Mouse (Mus musculus): ENCODE results near the gene Filip1l. TPM values are rescaled to one million over a fixed set of nuclear protein-coding genes. Genes with fewer than 3 reads are reported as not detected.
A peak's percentile ranks its signal among the peaks of the same experiment; 100 is the strongest.

The Filip1l gene
- polyA plus RNA-seq, 1 experiment, result 138 TPM

DNA sequence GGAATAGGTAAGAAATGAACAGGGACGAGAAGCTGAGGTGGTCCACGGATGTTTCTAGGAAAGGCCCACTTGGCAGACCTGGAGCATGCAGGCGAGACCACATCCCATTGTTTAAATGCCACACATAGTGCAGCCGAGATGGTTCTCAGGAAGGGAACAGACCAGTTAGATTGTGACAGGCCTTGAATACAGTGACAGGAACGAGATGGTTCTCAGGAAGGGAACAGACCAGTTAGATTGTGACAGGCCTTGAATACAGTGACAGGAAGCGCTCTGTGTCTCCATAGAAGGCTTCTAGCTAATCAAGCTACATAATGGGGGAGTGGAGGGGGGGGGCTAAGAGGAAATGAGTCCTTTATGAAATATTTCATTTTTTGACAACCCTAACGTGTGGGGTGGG is 227.1 kb downstream of the Filip1l start:
- Histone ChIP-seq H3K4me3 (ENCODE audit: insufficient read depth, low read length) (no peak overlapping the region), H3K27ac (ENCODE audit: insufficient read depth, low read length) (no peak overlapping the region)

GRCm38 (mm10) chr16:57582008-57582407 is 229.1 kb downstream of the Filip1l start:
- H3K4me1 ChIP-seq (ENCODE audit: control insufficient read depth, insufficient read depth, low read length), result no peaks in the 10 kb centered on the region
- H3K4me3 ChIP-seq (ENCODE audit: insufficient read depth, low read length), result no peak overlapping the region
- H3K27ac ChIP-seq (ENCODE audit: insufficient read depth, low read length), result no peak overlapping the region

More for the DNA sequence above, 227.1 kb downstream of the Filip1l start:
- no peaks in the 10 kb centered on the region for H3K4me1 ChIP-seq (ENCODE audit: control insufficient read depth, insufficient read depth, low read length)
- TF ChIP-seq POLR2A (IDR thresholded peaks at IDR 0.05; ENCODE audit: low read depth, low read length), result no peak
- no peak for TF ChIP-seq CTCF (IDR thresholded peaks at IDR 0.05; ENCODE audit: borderline replicate concordance, insufficient read depth, low read length)

DNA sequence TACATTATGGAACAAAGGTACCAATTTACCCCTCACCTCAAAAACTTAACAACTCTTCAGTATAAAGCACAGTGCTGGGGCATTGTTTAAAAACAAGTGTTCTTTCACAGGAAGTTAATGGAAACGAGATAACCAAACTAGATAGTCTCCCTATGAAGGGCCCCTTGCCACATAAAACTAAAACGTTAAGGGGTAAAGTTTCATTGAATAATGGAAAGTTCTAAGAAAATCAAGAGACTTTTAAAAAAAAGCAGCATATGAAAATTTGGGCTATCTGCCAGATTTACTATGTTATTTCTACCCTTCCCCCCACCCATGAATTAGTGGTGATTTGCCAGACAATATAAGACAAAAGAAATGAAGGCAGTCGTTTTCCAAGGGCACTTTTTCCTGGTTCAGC is 232.3 kb downstream of the Filip1l start:
- no peak overlapping the region for H3K4me3 ChIP-seq (ENCODE audit: insufficient read depth, low read length)
- no peak for TF ChIP-seq CTCF (IDR thresholded peaks at IDR 0.05; ENCODE audit: borderline replicate concordance, insufficient read depth, low read length)
- no peak for TF ChIP-seq POLR2A (IDR thresholded peaks at IDR 0.05; ENCODE audit: low read depth, low read length)
- H3K27ac ChIP-seq (ENCODE audit: insufficient read depth, low read length), result no peak overlapping the region
- no peaks in the 10 kb centered on the region for H3K4me1 ChIP-seq (ENCODE audit: control insufficient read depth, insufficient read depth, low read length)

More at GRCm38 (mm10) chr16:57582008-57582407, 229.1 kb downstream of the Filip1l start:
- TF ChIP-seq CTCF (IDR thresholded peaks at IDR 0.05; ENCODE audit: borderline replicate concordance, insufficient read depth, low read length), result no peak
- TF ChIP-seq POLR2A (IDR thresholded peaks at IDR 0.05; ENCODE audit: low read depth, low read length), result no peak

GRCm38 (mm10) chr16:57593422-57594157 is 240.7 kb downstream of the Filip1l start:
- no peak for TF ChIP-seq CTCF (IDR thresholded peaks at IDR 0.05; ENCODE audit: borderline replicate concordance, insufficient read depth, low read length)
- no peak for TF ChIP-seq POLR2A (IDR thresholded peaks at IDR 0.05; ENCODE audit: low read depth, low read length)
- Histone ChIP-seq H3K4me3 (ENCODE audit: insufficient read depth, low read length) (no peak overlapping the region), H3K4me1 (ENCODE audit: control insufficient read depth, insufficient read depth, low read length) (no peaks in the 10 kb centered on the region), H3K27ac (ENCODE audit: insufficient read depth, low read length) (no peak overlapping the region)

- H3K4me3 ChIP-seq (ENCODE audit: insufficient read depth, low read length), result no peak overlapping the region
- no peaks in the 10 kb centered on the region for H3K4me1 ChIP-seq (ENCODE audit: control insufficient read depth, insufficient read depth, low read length)
- no peak overlapping the region for H3K27ac ChIP-seq (ENCODE audit: insufficient read depth, low read length)
- TF ChIP-seq POLR2A (IDR thresholded peaks at IDR 0.05; ENCODE audit: low read depth, low read length), result no peak
- TF ChIP-seq CTCF (IDR thresholded peaks at IDR 0.05; ENCODE audit: borderline replicate concordance, insufficient read depth, low read length), result no peak
These were observed 244.5 kb downstream of the Filip1l start for GRCm38 (mm10) chr16:57597295-57597957.

- no peak overlapping the region for H3K4me3 ChIP-seq (ENCODE audit: insufficient read depth, low read length)
- H3K27ac ChIP-seq (ENCODE audit: insufficient read depth, low read length), result no peak overlapping the region
- H3K4me1 ChIP-seq (ENCODE audit: control insufficient read depth, insufficient read depth, low read length), result no peaks in the 10 kb centered on the region
- no peak for TF ChIP-seq CTCF (IDR thresholded peaks at IDR 0.05; ENCODE audit: borderline replicate concordance, insufficient read depth, low read length)
- TF ChIP-seq POLR2A (IDR thresholded peaks at IDR 0.05; ENCODE audit: low read depth, low read length), result no peak
These were observed 248.1 kb downstream of the Filip1l start for GRCm38 (mm10) chr16:57601031-57601430.

GRCm38 (mm10) chr16:57606444-57607227 is 253.7 kb downstream of the Filip1l start, which contains the start of gene Cmss1:
Cmss1 (minus strand) TSS chr16:57606864.
- H3K4me3 ChIP-seq (ENCODE audit: insufficient read depth, low read length), result peak within 1 kb of the TSS; percentile 64
- peak within 1 kb of the TSS; percentile 32 for H3K27ac ChIP-seq (ENCODE audit: insufficient read depth, low read length)
- TF ChIP-seq CTCF (IDR thresholded peaks at IDR 0.05; ENCODE audit: borderline replicate concordance, insufficient read depth, low read length) (no peak), POLR2A (IDR thresholded peaks at IDR 0.05; ENCODE audit: low read depth, low read length) (peak; percentile 52; the same call in 1 of the 2 replicates)
- no peaks in the 10 kb centered on the region for H3K4me1 ChIP-seq (ENCODE audit: control insufficient read depth, insufficient read depth, low read length)

DNA sequence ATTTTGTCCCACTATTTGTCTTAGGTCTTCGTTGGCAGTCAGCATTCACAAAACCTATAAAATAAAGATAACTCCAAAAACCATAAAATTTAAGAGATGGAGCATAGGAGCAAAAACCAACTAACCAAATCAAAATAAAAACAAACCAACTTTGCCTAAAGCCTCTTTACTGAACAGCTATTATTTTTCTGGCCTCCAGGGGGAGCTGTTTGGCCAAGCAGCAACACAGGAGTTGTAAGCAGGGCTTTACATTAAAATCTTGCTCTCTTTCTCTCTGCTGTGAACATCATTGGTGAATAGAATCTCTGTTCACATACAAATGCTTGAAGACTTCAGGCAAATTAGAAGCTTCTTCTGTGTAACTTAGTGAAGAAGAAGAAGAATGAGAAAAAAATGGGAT is 258.9 kb downstream of the Filip1l start:
- TF ChIP-seq POLR2A (IDR thresholded peaks at IDR 0.05; ENCODE audit: low read depth, low read length), result no peak
- TF ChIP-seq CTCF (IDR thresholded peaks at IDR 0.05; ENCODE audit: borderline replicate concordance, insufficient read depth, low read length), result 0 out of 2 replicates have a peak, but pooled peaks have one; percentile 27
- Histone ChIP-seq H3K4me1 (ENCODE audit: control insufficient read depth, insufficient read depth, low read length) (peaks cover 4% of the 10 kb centered on the region), H3K4me3 (ENCODE audit: insufficient read depth, low read length) (no peak overlapping the region), H3K27ac (ENCODE audit: insufficient read depth, low read length) (no peak overlapping the region; the same call in 1 of the 2 replicates)

Other genes starting within 250 kb of the Filip1l start
- 66.0 and 72.8 TPM in 2 replicates for gene Tomm70a, start 231.4 kb upstream of the Filip1l start, polyA plus RNA-seq (2011; ENCODE audit: insufficient read length, low read depth, missing spikeins)
- gene Nit2, start 185.8 kb upstream of the Filip1l start, polyA plus RNA-seq (2011; ENCODE audit: insufficient read length, low read depth, missing spikeins), result 70.7 and 91.4 TPM in 2 replicates
- 47.6 and 52.5 TPM in 2 replicates for gene Tbc1d23, start 121.6 kb upstream of the Filip1l start, polyA plus RNA-seq (2011; ENCODE audit: insufficient read length, low read depth, missing spikeins)
- 0.13 and 0.19 TPM in 2 replicates for gene Tmem30c, start 60.2 kb upstream of the Filip1l start, polyA plus RNA-seq (2011; ENCODE audit: insufficient read length, low read depth, missing spikeins)